Mouse (Mus musculus): ENCODE data around the gene Cnot10.

Cnot10 gene

GRCm38 (mm10) chr9:114549117-114549516, 90.9 kb downstream of the Cnot10 start:
- in situ Hi-C loops (cut with MboI, MseI), result no loop called here

- in situ Hi-C loops (cut with MboI, MseI), result no loop called here
These were observed 91.5 kb downstream of the Cnot10 start for GRCm38 (mm10) chr9:114548496-114548895.

- in situ Hi-C loops (cut with MboI, MseI), result no loop called here
These were observed 92.3 kb downstream of the Cnot10 start for GRCm38 (mm10) chr9:114547643-114548077.

DNA sequence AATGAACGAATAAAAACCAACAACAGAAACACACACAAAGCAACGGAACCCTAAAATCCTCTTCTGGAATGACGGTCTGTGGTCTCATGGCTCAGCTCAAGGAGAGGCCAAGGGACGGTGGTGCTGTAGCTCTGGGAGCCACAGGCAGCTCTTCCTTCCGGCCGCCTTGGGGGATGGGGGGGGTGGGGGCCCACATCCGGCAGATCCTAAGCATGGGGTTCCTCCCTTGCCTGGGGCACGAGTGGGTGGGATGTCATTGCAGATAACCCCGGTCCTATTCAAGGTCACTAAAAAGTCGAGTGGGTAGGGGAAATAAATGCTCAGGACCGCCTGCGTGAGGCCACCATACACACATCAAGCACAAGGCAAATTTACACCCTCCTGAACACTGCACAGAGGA, 93.2 kb downstream of the Cnot10 start:
- in situ Hi-C loops (cut with MboI, MseI), result no loop called here

DNA sequence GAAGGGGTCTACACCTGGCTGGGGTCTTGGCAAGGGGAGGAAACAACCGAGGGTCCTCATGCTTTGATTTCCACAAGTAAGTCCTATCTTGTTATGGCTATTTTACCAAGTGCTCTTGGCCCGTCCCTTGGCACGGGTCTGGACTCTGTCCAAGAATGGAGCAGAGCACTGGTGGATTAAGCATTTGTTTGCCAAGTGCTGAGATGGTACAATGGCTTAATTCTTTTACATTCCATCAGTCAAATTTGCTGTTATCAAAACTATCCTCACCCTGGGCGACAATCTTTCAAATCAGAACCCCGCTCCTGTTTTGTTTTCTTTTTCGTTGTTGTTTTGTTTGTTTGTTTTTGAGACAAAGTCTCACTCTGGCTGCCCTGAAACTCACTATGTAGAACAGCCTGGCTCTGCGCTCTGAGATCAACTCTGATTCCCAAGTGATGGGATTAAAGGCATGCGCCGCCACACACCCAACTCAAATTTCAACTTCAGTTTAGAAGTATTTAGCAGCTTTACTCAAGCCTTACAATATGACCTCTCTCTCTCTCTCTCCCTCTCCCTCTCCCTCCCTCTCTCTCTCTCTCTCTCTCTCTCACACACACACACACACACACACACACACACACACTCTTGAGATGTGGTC, 95.1 kb downstream of the Cnot10 start:
- in situ Hi-C loops (cut with MboI, MseI), result no loop called here

DNA sequence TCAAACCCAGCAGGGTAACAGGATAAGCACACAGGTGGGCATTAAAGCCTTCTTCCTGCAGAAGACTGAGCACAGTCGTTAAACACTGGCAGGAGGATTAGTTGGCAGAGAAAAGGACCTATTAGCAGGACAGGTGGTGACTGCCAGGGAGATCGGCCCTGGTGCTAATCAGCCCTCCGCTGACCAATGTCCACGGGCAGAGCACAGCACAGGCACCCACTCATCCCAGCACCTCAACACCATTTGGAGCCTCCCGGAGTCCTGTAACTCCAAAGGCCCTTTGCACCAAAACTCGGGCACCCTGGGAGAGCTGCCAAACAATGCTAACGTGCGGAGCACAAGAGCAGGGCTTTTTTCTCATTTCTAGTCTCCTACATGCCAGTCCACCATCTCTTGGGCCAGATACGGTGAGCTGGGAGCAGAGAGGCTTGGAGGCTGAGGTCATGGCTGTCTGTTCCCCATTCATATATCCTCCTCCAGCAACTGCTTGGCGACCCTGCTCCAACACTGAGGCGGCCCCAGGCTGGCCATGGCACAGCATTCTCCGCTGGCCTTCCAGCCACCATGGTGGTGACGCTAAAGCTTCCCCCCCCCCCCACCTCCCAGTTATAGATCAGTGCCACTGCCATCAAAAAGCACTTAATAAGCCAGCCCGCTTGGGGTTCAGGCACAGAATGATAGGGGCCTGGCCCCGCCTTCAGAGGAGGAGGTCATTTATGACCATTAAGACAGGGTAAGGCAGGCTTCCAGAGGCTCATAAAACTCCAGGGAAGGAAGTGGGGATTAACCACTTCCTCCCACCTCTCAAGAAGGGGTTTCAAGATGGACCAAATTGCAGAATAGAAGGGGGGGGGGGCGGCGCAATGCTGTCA, 95.9 kb downstream of the Cnot10 start:
- in situ Hi-C loops (cut with MboI, MseI), result no loop called here

DNA sequence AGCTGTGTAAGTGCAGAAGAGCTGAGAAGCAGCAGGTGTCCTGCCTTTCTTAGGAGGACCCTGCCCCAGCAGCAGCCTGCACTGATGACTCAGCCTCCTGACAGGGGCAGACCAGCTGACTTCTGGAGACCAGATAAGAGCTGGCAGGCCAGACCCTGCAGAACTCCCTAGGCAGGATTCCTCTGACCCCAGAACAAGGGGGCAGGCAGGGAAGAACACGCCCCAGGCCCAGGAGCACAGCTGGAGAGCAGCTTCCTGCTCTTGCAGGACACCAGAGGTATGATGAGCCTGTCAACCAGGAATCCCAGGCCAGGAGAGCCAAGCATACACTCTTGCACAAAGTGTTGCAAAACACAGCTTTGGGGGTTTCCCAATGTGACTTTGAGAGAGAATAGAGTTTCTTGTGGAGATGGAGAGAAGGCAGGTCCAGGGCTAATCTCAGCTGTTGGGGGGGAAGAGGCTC, 98.7 kb downstream of the Cnot10 start:
- in situ Hi-C loops (cut with MboI, MseI), result no loop called here

DNA sequence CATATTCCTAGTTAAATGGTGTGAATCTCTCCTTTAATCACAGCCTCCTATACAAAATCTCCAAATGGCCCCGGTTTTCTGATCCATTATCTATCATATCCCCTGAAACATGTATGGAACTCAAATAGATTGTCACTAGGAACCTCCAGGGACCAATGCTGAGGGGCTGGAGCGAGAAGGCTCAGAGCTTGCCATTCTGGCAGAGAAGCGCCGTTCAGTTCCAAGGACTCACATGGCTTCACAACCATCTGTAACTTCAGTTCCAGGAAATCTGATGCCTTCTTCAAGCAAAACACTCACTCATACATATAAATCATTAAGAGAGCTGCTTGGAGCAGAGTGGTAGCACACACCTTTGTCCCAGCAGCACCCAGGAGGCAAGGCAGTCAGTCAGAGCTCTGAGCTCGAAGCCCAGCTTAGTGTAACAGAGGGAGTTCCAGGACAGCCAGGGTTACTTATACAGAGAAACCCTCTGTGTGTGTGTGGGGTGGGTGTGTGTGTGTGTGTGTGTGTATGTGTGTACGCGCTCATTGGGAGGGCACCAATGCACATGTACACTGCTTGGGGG, 100.9 kb downstream of the Cnot10 start:
- in situ Hi-C loops (cut with MboI, MseI), result no loop called here

DNA sequence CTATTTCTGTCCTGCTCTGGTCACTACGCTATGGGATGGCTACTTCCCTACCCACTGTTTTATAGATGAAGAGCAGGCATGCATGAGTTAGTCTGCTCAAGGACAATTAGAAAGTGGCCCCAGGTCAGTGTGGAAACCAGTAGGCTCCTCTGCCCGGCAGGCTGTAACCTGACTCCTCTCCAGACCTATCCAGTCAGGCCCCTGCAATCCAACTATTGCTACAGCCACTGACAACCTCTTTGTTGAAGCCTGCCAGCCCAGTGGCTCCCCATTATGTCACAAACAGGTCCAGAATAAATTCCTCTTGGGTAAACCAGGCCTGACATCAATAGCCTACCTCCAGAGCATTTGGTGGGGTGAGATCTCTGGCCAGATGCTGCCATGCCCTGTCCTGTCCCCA, 103.4 kb downstream of the Cnot10 start:
- in situ Hi-C loops (cut with MboI, MseI), result no loop called here

All from T-helper 17 cell (primary cell).